Mouse (Mus musculus) heart, postnatal 36 days (tissue): ENCODE data around the gene Rpgrip1l. TPM values are rescaled to one million over a fixed set of nuclear protein-coding genes. Genes with fewer than 3 reads are reported as not detected.

Source experiments
- DNase-seq, 2 experiments: peaks; one replicate each; pipeline ENCODE4 v3.0.0; 2021 to 2022
- intact Hi-C: fragments of 180-260 bp; cut with DNase I; formaldehyde crosslinking; loops from one replicate; pipeline ENCODE4 v1.15.1; 2025
- total RNA-seq, 2 experiments: library from RNA; stranded (reverse); gene quantifications; 2 replicates each; pipeline ENCODE4 v1.2.3; 2021

Gene Rpgrip1l
- total RNA-seq, result 1 to 10 TPM; 1.7 to 3.8 TPM

- intact Hi-C loops, result loop anchor here (10.0 kb wide), 1 partner anchor 1042 kb away; the partner anchor contains the start of gene Irx5
- DNase-seq, result peak; percentile 89 to 93
Observed at GRCm38 (mm10) chr8:91312835-91313832, at the start of gene Rpgrip1l, which contains the start of gene Fto. Gene Rpgrip1l, minus strand, starts transcription at chr8:91313262. Gene Fto, plus strand, starts transcription at chr8:91313525.

- intact Hi-C loops, result no loop called here
Observed at GRCm38 (mm10) chr8:91360644-91361357, 47.7 kb upstream of the Rpgrip1l start.

GRCm38 (mm10) chr8:91359511-91359910 lies 46.4 kb upstream of the Rpgrip1l start:
- intact Hi-C loops, result no loop called here
- no peak for DNase-seq

More at GRCm38 (mm10) chr8:91360644-91361357, 47.7 kb upstream of the Rpgrip1l start:
- no peak for DNase-seq

- DNase-seq, result no peak
- intact Hi-C loops, result no loop called here
Observed at GRCm38 (mm10) chr8:91358016-91358415, 45.0 kb upstream of the Rpgrip1l start.

GRCm38 (mm10) chr8:91357493-91358014 lies 44.5 kb upstream of the Rpgrip1l start:
- intact Hi-C loops, result no loop called here
- DNase-seq, result no peak

GRCm38 (mm10) chr8:91355956-91356699 lies 43.1 kb upstream of the Rpgrip1l start:
- DNase-seq, result no peak
- intact Hi-C loops, result no loop called here

GRCm38 (mm10) chr8:91355301-91355905 lies 42.3 kb upstream of the Rpgrip1l start:
- intact Hi-C loops, result no loop called here
- DNase-seq, result no peak

- intact Hi-C loops, result no loop called here
- no peak for DNase-seq
Observed at GRCm38 (mm10) chr8:91353907-91354306, 40.8 kb upstream of the Rpgrip1l start.

- no peak for DNase-seq
- intact Hi-C loops, result no loop called here
Observed at GRCm38 (mm10) chr8:91353062-91353461, 40.0 kb upstream of the Rpgrip1l start.

GRCm38 (mm10) chr8:91352598-91352997 lies 39.5 kb upstream of the Rpgrip1l start:
- intact Hi-C loops, result no loop called here
- no peak for DNase-seq

GRCm38 (mm10) chr8:91350628-91351027 lies 37.6 kb upstream of the Rpgrip1l start:
- no peak for DNase-seq
- intact Hi-C loops, result no loop called here

GRCm38 (mm10) chr8:91349816-91350215 lies 36.8 kb upstream of the Rpgrip1l start:
- DNase-seq, result no peak
- intact Hi-C loops, result no loop called here

GRCm38 (mm10) chr8:91347595-91347994 lies 34.5 kb upstream of the Rpgrip1l start:
- intact Hi-C loops, result no loop called here
- DNase-seq, result no peak

GRCm38 (mm10) chr8:91347146-91347545 lies 34.1 kb upstream of the Rpgrip1l start:
- intact Hi-C loops, result no loop called here
- no peak for DNase-seq

- intact Hi-C loops, result no loop called here
- DNase-seq, result no peak
Observed at GRCm38 (mm10) chr8:91344659-91345058, 31.6 kb upstream of the Rpgrip1l start.

- intact Hi-C loops, result no loop called here
- DNase-seq, result no peak
Observed at GRCm38 (mm10) chr8:91342798-91343197, 29.7 kb upstream of the Rpgrip1l start.

GRCm38 (mm10) chr8:91342196-91342595 lies 29.1 kb upstream of the Rpgrip1l start:
- no peak for DNase-seq
- intact Hi-C loops, result no loop called here

GRCm38 (mm10) chr8:91340746-91341145 lies 27.7 kb upstream of the Rpgrip1l start:
- no peak for DNase-seq
- intact Hi-C loops, result no loop called here

GRCm38 (mm10) chr8:91339651-91340050 lies 26.6 kb upstream of the Rpgrip1l start:
- no peak for DNase-seq
- intact Hi-C loops, result no loop called here
